ENCODE assay signal across 8 mouse cellular contexts in the genomic region with DNA sequence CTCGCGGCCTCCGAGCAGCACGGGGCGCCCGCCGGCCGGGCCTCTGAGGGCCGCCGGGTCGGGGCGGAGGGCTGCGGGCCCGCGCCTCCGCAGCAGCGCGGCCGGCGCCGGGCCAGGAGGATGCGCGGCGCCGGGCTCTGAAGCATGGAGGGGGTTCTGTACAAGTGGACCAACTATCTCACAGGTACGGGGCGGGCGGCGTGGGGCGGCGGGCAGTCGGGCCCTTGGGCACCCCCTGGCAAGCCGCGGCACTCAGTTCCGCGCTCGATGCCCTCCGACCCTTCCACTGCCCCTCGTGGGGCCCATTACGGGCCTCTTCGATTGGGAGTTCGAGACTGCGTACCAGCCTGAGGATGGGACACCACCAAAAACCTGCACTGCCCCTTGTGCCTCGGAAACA. TPM values are rescaled to one million over a fixed set of nuclear protein-coding genes. Genes with fewer than 3 reads are reported as not detected.
DNase-seq lines count a peak whose midpoint lies in the region; ATAC-seq and TF ChIP-seq lines count a peak whose summit lies in the region.

No protein-coding gene starts in this region.

- TF ChIP-seq EP300 in MEL (IDR thresholded peaks at IDR 0.05; ENCODE audit: low read depth in 1 of 2, low read length in 2 of 2) = no peak

- H3K27ac ChIP-seq in kidney, embryonic 16.5 days (ENCODE audit: low read length) = peak overlapping the region; percentile 89
- no peak overlapping the region; the same call in 1 of the 2 replicates for H3K27ac ChIP-seq in MEL (ENCODE audit: control insufficient read depth, low read depth, low read length)
- H3K27ac ChIP-seq in midbrain, embryonic 14.5 days (replicated peaks; ENCODE audit: low read depth, low read length) = peak overlapping the region; percentile 76

- no peaks in the 10 kb centered on the region for H3K27me3 ChIP-seq in kidney, embryonic 16.5 days (ENCODE audit: insufficient read depth, low read length)
- H3K27me3 ChIP-seq in MEL (ENCODE audit: control insufficient read depth in 1 of 2, insufficient read depth in 2 of 2, low read length in 2 of 2) = no peaks in the 10 kb centered on the region
- H3K27me3 ChIP-seq in midbrain, embryonic 14.5 days (ENCODE audit: control insufficient read depth, insufficient read depth, low read length) = no peaks in the 10 kb centered on the region

- intact Hi-C loops in gastrocnemius, postnatal 36 days (cut with DNase I) = no loop called here

- peak overlapping the region; percentile 91 for H3K9ac ChIP-seq in kidney, embryonic 16.5 days (replicated peaks; ENCODE audit: low read length)
- H3K9ac ChIP-seq in MEL (ENCODE audit: control insufficient read depth, low read depth, low read length, poor library complexity, severe bottlenecking) = peak overlapping the region; percentile 79
- H3K9ac ChIP-seq in midbrain, embryonic 14.5 days (replicated peaks; ENCODE audit: low read length) = peak overlapping the region; percentile 71

- peaks cover 5% of the 10 kb centered on the region; the same call in 1 of the 2 replicates for H3K36me3 ChIP-seq in kidney, embryonic 16.5 days (ENCODE audit: insufficient read depth, low read length)
- H3K36me3 ChIP-seq in MEL (ENCODE audit: control insufficient read depth in 1 of 2, insufficient read depth in 2 of 2, low read length in 2 of 2) = peaks cover 5 to 29% of the 10 kb centered on the region in 2 experiments; a peak in 3 of 4 replicates
- no peaks in the 10 kb centered on the region for H3K36me3 ChIP-seq in midbrain, embryonic 14.5 days (ENCODE audit: control insufficient read depth, insufficient read depth, low read length)

- ATAC-seq in kidney, embryonic 16.5 days (ENCODE audit: low FRiP score, low TSS enrichment) = peak; percentile 46
- ATAC-seq in midbrain, embryonic 14.5 days (ENCODE audit: low FRiP score, low TSS enrichment) = no peak; the same call in none of the 2 replicates

- H3K4me2 ChIP-seq in kidney, embryonic 16.5 days (replicated peaks; ENCODE audit: low read depth, low read length) = peak overlapping the region; percentile 76
- H3K4me2 ChIP-seq in midbrain, embryonic 14.5 days (ENCODE audit: low read length) = peak overlapping the region; percentile 63

- H3K4me3 ChIP-seq in kidney, embryonic 16.5 days (ENCODE audit: low read length) = peak overlapping the region; percentile 89
- peak overlapping the region; percentile 83 to 91 for H3K4me3 ChIP-seq in MEL (ENCODE audit: control insufficient read depth in 1 of 2, insufficient read depth in 1 of 2, low read depth in 2 of 2, low read length in 2 of 2)
- peak overlapping the region; percentile 76 for H3K4me3 ChIP-seq in midbrain, embryonic 14.5 days (replicated peaks; ENCODE audit: low read depth, low read length)

- TF ChIP-seq CTCF in MEL (IDR thresholded peaks at IDR 0.05 in 2 of 3, conservative IDR thresholded peaks at IDR 0.05 in 1 of 3; ENCODE audit: control insufficient read depth in 1 of 3, insufficient read depth in 1 of 3, low read depth in 2 of 3, low read length in 3 of 3, poor library complexity in 1 of 3, severe bottlenecking in 1 of 3) = no peak

- H3K9me3 ChIP-seq in kidney, embryonic 16.5 days (ENCODE audit: low read length) = no peaks in the 10 kb centered on the region
- H3K9me3 ChIP-seq in MEL (replicated peaks; ENCODE audit: insufficient read depth, low read length) = no peaks in the 10 kb centered on the region
- H3K9me3 ChIP-seq in midbrain, embryonic 14.5 days (ENCODE audit: control insufficient read depth, low read length) = no peaks in the 10 kb centered on the region

- no peak for DNase-seq in kidney, adult 8-10 months
- no peak for DNase-seq in MEL (ENCODE audit: low read depth, low spot score)
- peak; percentile 67 for DNase-seq in embryo, embryonic 11 days
- peak; percentile 54 for DNase-seq in induced T-regulatory cell, adult 2 months (ENCODE audit: low read depth)
- no peak for DNase-seq in midbrain, embryonic 14.5 days
- DNase-seq in ovary, adult 18-20 months (ENCODE audit: low spot score) = no peak
- DNase-seq in gastrocnemius, postnatal 36 days = no peak

- under 1% methylated on average over 35 of the region's 44 CpGs for WGBS in kidney, embryonic 16.5 days
- WGBS in midbrain, embryonic 14.5 days = 1% methylated on average over 44 of the region's 44 CpGs

- H3K4me1 ChIP-seq in kidney, embryonic 16.5 days (ENCODE audit: insufficient read depth, low read length) = peaks cover 27% of the 10 kb centered on the region
- peaks cover 4 to 16% of the 10 kb centered on the region in 2 experiments; a peak in 3 of 4 replicates for H3K4me1 ChIP-seq in MEL (ENCODE audit: control insufficient read depth in 1 of 2, insufficient read depth in 2 of 2, low read length in 2 of 2)
- peaks cover 23% of the 10 kb centered on the region for H3K4me1 ChIP-seq in midbrain, embryonic 14.5 days (ENCODE audit: control insufficient read depth, insufficient read depth, low read length)

- H3K79me2 ChIP-seq in MEL (ENCODE audit: control insufficient read depth, insufficient read depth, low read length, poor library complexity) = peaks cover 38% of the 10 kb centered on the region

- TF ChIP-seq POLR2A in MEL (IDR thresholded peaks at IDR 0.05; ENCODE audit: control insufficient read depth in 1 of 2, insufficient read depth in 1 of 2, low read depth in 1 of 2, low read length in 2 of 2, poor library complexity in 1 of 2) = no peak

- no peak for TF ChIP-seq RAD21 in MEL (IDR thresholded peaks at IDR 0.05; ENCODE audit: low read depth, low read length)

TF ChIP-seq in MEL, 35 proteins besides CTCF, POLR2A, EP300 and RAD21:
- TF ChIP-seq HCFC1 (IDR thresholded peaks at IDR 0.05; ENCODE audit: low read depth, low read length) = no peak
- TF ChIP-seq UBTF (IDR thresholded peaks at IDR 0.05; ENCODE audit: borderline replicate concordance, insufficient read depth, low read depth, low read length) = no peak
- TF ChIP-seq MYB (IDR thresholded peaks at IDR 0.05; ENCODE audit: low read depth, low read length) = no peak
- no peak for TF ChIP-seq TCF12 (IDR thresholded peaks at IDR 0.05; ENCODE audit: low read depth, low read length)
- TF ChIP-seq ZMIZ1 (IDR thresholded peaks at IDR 0.05; ENCODE audit: low read depth, low read length) = no peak
- no peak for TF ChIP-seq MYC (IDR thresholded peaks at IDR 0.05; ENCODE audit: low read depth, low read length)
- TF ChIP-seq SIN3A (IDR thresholded peaks at IDR 0.05; ENCODE audit: low read length) = no peak
- TF ChIP-seq ZC3H11A (IDR thresholded peaks at IDR 0.05; ENCODE audit: low read depth, low read length) = no peak
- TF ChIP-seq CHD2 (IDR thresholded peaks at IDR 0.05; ENCODE audit: low read length) = no peak
- TF ChIP-seq NELFE (IDR thresholded peaks at IDR 0.05; ENCODE audit: low read depth, low read length) = no peak
- TF ChIP-seq TAL1 (IDR thresholded peaks at IDR 0.05; ENCODE audit: low read length) = no peak
- no peak for TF ChIP-seq RCOR1 (IDR thresholded peaks at IDR 0.05; ENCODE audit: low read depth, low read length)
- TF ChIP-seq JUND (IDR thresholded peaks at IDR 0.05; ENCODE audit: low read depth, low read length) = no peak
- no peak for TF ChIP-seq BHLHE40 (IDR thresholded peaks at IDR 0.05; ENCODE audit: borderline replicate concordance, low read depth, low read length)
- TF ChIP-seq POLR2AphosphoS2 (IDR thresholded peaks at IDR 0.05; ENCODE audit: low read length) = no peak
- TF ChIP-seq USF2 (IDR thresholded peaks at IDR 0.05; ENCODE audit: borderline replicate concordance in 1 of 2, insufficient read depth in 1 of 2, low read depth in 1 of 2, low read length in 2 of 2) = no peak
- no peak for TF ChIP-seq MXI1 (IDR thresholded peaks at IDR 0.05; ENCODE audit: low read depth, low read length)
- TF ChIP-seq E2F4 (IDR thresholded peaks at IDR 0.05; ENCODE audit: borderline replicate concordance, low read depth, low read length) = no peak
- TF ChIP-seq NRF1 (IDR thresholded peaks at IDR 0.05; ENCODE audit: insufficient read depth, low read depth, low read length, poor library complexity, severe bottlenecking) = no peak
- TF ChIP-seq MAZ (IDR thresholded peaks at IDR 0.05; ENCODE audit: low read depth, low read length) = no peak

RNA-seq across cellular contexts. Expression of gene Plekha3, which starts 0.4 kb away (rescaled TPM):
- 3.6 and 4.0 TPM in 2 replicates for polyA plus RNA-seq in kidney, embryonic 16.5 days (2015; fragmentation: Nextera tagmentation; extraction: Ambion mirVana)
- 15.1 and 20.5 TPM in 2 replicates for total RNA-seq in MEL (2012; rRNA removed)
- 10 to 100 TPM in 1 of 2 experiments, not detected in 1; 23.4 TPM for polyA plus RNA-seq in MEL (2012; ENCODE audit: insufficient read depth in 1 of 2, insufficient read length in 2 of 2, low read depth in 1 of 2, low replicate concordance in 2 of 2, missing spikeins in 1 of 2)
- 11.8 and 13.9 TPM in 2 replicates for polyA plus RNA-seq in midbrain, embryonic 14.5 days (2014; fragmentation: Nextera tagmentation; extraction: Ambion mirVana)
- 1 to 10 TPM; 8.2 to 8.6 TPM for total RNA-seq in gastrocnemius, postnatal 36 days (2021)

RNA-seq across cellular contexts. Expression of gene Fkbp7, which starts 2.5 kb away (rescaled TPM):
- 55.3 and 60.7 TPM in 2 replicates for polyA plus RNA-seq in kidney, embryonic 16.5 days (2015; fragmentation: Nextera tagmentation; extraction: Ambion mirVana)
- 0.98 and 1.8 TPM in 2 replicates for total RNA-seq in MEL (2012; rRNA removed)
- 1 to 10 TPM in 1 of 2 experiments, not detected in 1; 1.1 TPM for polyA plus RNA-seq in MEL (2012; ENCODE audit: insufficient read depth in 1 of 2, insufficient read length in 2 of 2, low read depth in 1 of 2, low replicate concordance in 2 of 2, missing spikeins in 1 of 2)
- polyA plus RNA-seq in midbrain, embryonic 14.5 days (2014; fragmentation: Nextera tagmentation; extraction: Ambion mirVana) = 5.6 and 11.6 TPM in 2 replicates
- total RNA-seq in gastrocnemius, postnatal 36 days (2021) = 10 to 100 TPM in 1 of 2 experiments, 1 to 10 TPM in 1; 7.2 to 11.2 TPM

RNA-seq across cellular contexts. Expression of gene Pjvk, which starts 27.2 kb away (rescaled TPM):
- 2.3 and 2.6 TPM in 2 replicates for polyA plus RNA-seq in kidney, embryonic 16.5 days (2015; fragmentation: Nextera tagmentation; extraction: Ambion mirVana)
- total RNA-seq in MEL (2012; rRNA removed) = not detected in 2 replicates
- under 1 TPM in 1 of 2 experiments, not detected in 1; 0.07 TPM for polyA plus RNA-seq in MEL (2012; ENCODE audit: insufficient read depth in 1 of 2, insufficient read length in 2 of 2, low read depth in 1 of 2, low replicate concordance in 2 of 2, missing spikeins in 1 of 2)
- 0.54 and 0.92 TPM in 2 replicates for polyA plus RNA-seq in midbrain, embryonic 14.5 days (2014; fragmentation: Nextera tagmentation; extraction: Ambion mirVana)
- total RNA-seq in gastrocnemius, postnatal 36 days (2021) = not detected

RNA-seq across cellular contexts. Expression of gene Prkra, which starts 27.6 kb away (rescaled TPM):
- 78.9 and 80.6 TPM in 2 replicates for polyA plus RNA-seq in kidney, embryonic 16.5 days (2015; fragmentation: Nextera tagmentation; extraction: Ambion mirVana)
- total RNA-seq in MEL (2012; rRNA removed) = 15.7 and 18.8 TPM in 2 replicates
- 10 to 100 TPM in 1 of 2 experiments, not detected in 1; 21.5 TPM for polyA plus RNA-seq in MEL (2012; ENCODE audit: insufficient read depth in 1 of 2, insufficient read length in 2 of 2, low read depth in 1 of 2, low replicate concordance in 2 of 2, missing spikeins in 1 of 2)
- 117 and 119 TPM in 2 replicates for polyA plus RNA-seq in midbrain, embryonic 14.5 days (2014; fragmentation: Nextera tagmentation; extraction: Ambion mirVana)
- total RNA-seq in gastrocnemius, postnatal 36 days (2021) = 1 to 10 TPM; 3.5 to 3.7 TPM

Comparison
In these comparisons a context has a peak if more than half of its experiments do, and no peak if none do; other contexts are left out.
1. DNase-seq: peak in embryo, embryonic 11 days (single experiment) and induced T-regulatory cell, adult 2 months (single experiment); none in kidney, adult 8-10 months (0 of 2), MEL (single experiment), midbrain, embryonic 14.5 days (single experiment), ovary, adult 18-20 months (single experiment) and gastrocnemius, postnatal 36 days (0 of 2).
2. Peak in every context shown above with its lines, with median percentiles within 50 percentile points of each other: H3K4me3 ChIP-seq and H3K9ac ChIP-seq.